Mouse (Mus musculus) leukemia stem cell, adult 10-12 weeks (primary cell): ENCODE measurements around the gene Isx. TPM values are rescaled to one million over a fixed set of nuclear protein-coding genes. Genes with fewer than 3 reads are reported as not detected.

Experiments used
- polyA plus RNA-seq: library from polyadenylated mRNA; stranded (reverse); fragments of >175 nt; gene quantifications from 2 replicates; pipeline ENCODE4 v1.2.3, GENCODE M21; 2012; ENCODE audit warnings: low replicate concordance

The Isx gene
- not detected in 2 replicates for polyA plus RNA-seq

GRCm38 (mm10) chr8:74872940-74873339 lies at the start of gene Isx:
Gene Isx, plus strand, starts transcription at chr8:74873173.

Other genes starting within 250 kb of the Isx start
- 7.1 and 11.8 TPM in 2 replicates for gene Hmgxb4, start 120.2 kb downstream of the Isx start, polyA plus RNA-seq
- 9.5 and 14.9 TPM in 2 replicates for gene Tom1, start 160.5 kb downstream of the Isx start, polyA plus RNA-seq
- 147 and 185 TPM in 2 replicates for gene Hmox1, start 220.4 kb downstream of the Isx start, polyA plus RNA-seq
- 56.2 and 93.4 TPM in 2 replicates for gene Mcm5, start 236.4 kb downstream of the Isx start, polyA plus RNA-seq